Mouse (Mus musculus) spleen, adult 2 months (tissue): Measurements from ENCODE around the gene Tex29.

Source experiments
- CTCF ChIP-seq: fragments of 200-500 bp; IDR thresholded peaks from 2 replicates; pipeline ENCODE4 v1.5.1; 2011; ENCODE audit warnings: mild to moderate bottlenecking, inconsistent platforms; ENCODE audit not compliant: insufficient read depth, insufficient read length, insufficient replicate concordance; ENCODE audit errors: extremely low read depth
- POLR2A ChIP-seq: fragments of 200-500 bp; IDR thresholded peaks from 2 replicates; pipeline ENCODE4 v1.6.1; 2011; ENCODE audit warnings: low read depth, low read length, inconsistent platforms

GRCm38 (mm10) chr8:11825756-11826155 is 14.5 kb upstream of the Tex29 start:
- TF ChIP-seq POLR2A (no peak), CTCF (no peak)
